Mouse (Mus musculus): Measurements from ENCODE around the gene Vmn1r221. TPM values are rescaled to one million over a fixed set of nuclear protein-coding genes. Genes with fewer than 3 reads are reported as not detected.
"Not testable (repeated sequence)": the region's sequence is repeated elsewhere in the genome, so short reads cannot be mapped to it uniquely, and the experiment has no call there.

The Vmn1r221 gene
- not detected in 2 replicates for polyA plus RNA-seq (2016; fragmentation: Nextera tagmentation; extraction: Ambion mirVana)

DNA sequence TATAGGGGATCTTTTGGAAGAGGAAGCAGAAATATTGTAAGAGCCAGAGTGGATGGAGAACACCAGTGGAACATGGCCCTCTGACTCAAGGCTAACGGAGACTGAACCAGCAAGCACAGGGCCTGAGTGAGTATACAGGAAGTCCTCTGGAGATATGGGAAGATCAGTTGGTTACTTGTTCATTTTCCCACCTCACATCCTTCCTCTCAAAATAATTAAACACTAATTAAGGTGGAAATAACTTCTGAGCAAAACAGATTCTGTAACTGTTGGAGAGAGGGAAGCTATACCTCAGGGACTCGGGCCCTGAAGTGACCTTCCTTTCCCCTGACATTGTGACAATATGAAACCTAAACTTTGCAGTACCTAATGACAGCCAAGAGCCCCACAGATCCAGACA lies at the start of gene Vmn1r221:
Vmn1r221 (plus strand) TSS at position 301 of the 400 bp plus-strand sequence.
- not testable (repeated sequence) for H3K4me1 ChIP-seq; H3K4me2 ChIP-seq; H3K36me3 ChIP-seq (replicated peaks); H3K27me3 ChIP-seq; H3K9ac ChIP-seq; H3K27ac ChIP-seq; H3K9me3 ChIP-seq; H3K4me3 ChIP-seq (replicated peaks); ATAC-seq (ENCODE audit: low FRiP score)
- 89% methylated on average over 2 of the region's 2 CpGs for WGBS

GRCm38 (mm10) chr13:23166471-23166870 lies 47.5 kb upstream of the Vmn1r221 start:
- not testable (repeated sequence) for H3K4me2 ChIP-seq; H3K4me1 ChIP-seq; H3K27ac ChIP-seq; H3K4me3 ChIP-seq (replicated peaks); H3K9me3 ChIP-seq; H3K27me3 ChIP-seq; H3K9ac ChIP-seq; H3K36me3 ChIP-seq (replicated peaks); ATAC-seq (ENCODE audit: low FRiP score)
- 84% methylated on average over 4 of the region's 4 CpGs for WGBS

GRCm38 (mm10) chr13:23187875-23188274 lies 26.1 kb upstream of the Vmn1r221 start, which contains the start of gene Vmn1r220:
Gene Vmn1r220 (minus strand): TSS chr13:23187975.
- no peaks in the 10 kb centered on the region for H3K4me1 ChIP-seq
- no peaks in the 10 kb centered on the region for H3K36me3 ChIP-seq (replicated peaks)
- 96% methylated on average over 2 of the region's 2 CpGs for WGBS
- no peak within 1 kb of the TSS for H3K27ac ChIP-seq
- H3K4me2 ChIP-seq = no peak within 1 kb of the TSS
- H3K4me3 ChIP-seq (replicated peaks) = no peak within 1 kb of the TSS
- ATAC-seq (ENCODE audit: low FRiP score) = no peak
- no peaks in the 10 kb centered on the region for H3K27me3 ChIP-seq
- no peaks in the 10 kb centered on the region for H3K9me3 ChIP-seq
- H3K9ac ChIP-seq = no peak within 1 kb of the TSS

- H3K4me2 ChIP-seq = not testable (repeated sequence)
Measured at GRCm38 (mm10) chr13:23203885-23204284, 10.0 kb upstream of the Vmn1r221 start.

GRCm38 (mm10) chr13:23235847-23236246 lies 21.9 kb downstream of the Vmn1r221 start, which contains the start of gene Vmn1r222:
Gene Vmn1r222 (minus strand): TSS chr13:23235947.
- not testable (repeated sequence) for ATAC-seq (ENCODE audit: low FRiP score)

More at GRCm38 (mm10) chr13:23203885-23204284, 10.0 kb upstream of the Vmn1r221 start:
- not testable (repeated sequence) for H3K36me3 ChIP-seq (replicated peaks); ATAC-seq (ENCODE audit: low FRiP score); H3K27ac ChIP-seq; H3K9me3 ChIP-seq; H3K9ac ChIP-seq; H3K4me1 ChIP-seq; H3K4me3 ChIP-seq (replicated peaks); H3K27me3 ChIP-seq
- 75% methylated on average over 1 of the region's 1 CpGs for WGBS

GRCm38 (mm10) chr13:23246834-23247233 lies 32.9 kb downstream of the Vmn1r221 start, which contains the start of gene Vmn1r223:
Gene Vmn1r223 (plus strand): TSS chr13:23247134.
- H3K36me3 ChIP-seq (replicated peaks); H3K4me2 ChIP-seq; H3K4me3 ChIP-seq (replicated peaks); ATAC-seq (ENCODE audit: low FRiP score); H3K27me3 ChIP-seq; H3K9me3 ChIP-seq; H3K4me1 ChIP-seq; H3K9ac ChIP-seq; H3K27ac ChIP-seq: not testable (repeated sequence)
- WGBS = 93% methylated on average over 1 of the region's 1 CpGs

More at GRCm38 (mm10) chr13:23235847-23236246, 21.9 kb downstream of the Vmn1r221 start, which contains the start of gene Vmn1r222:
- not testable (repeated sequence) for H3K9me3 ChIP-seq; H3K9ac ChIP-seq; H3K27me3 ChIP-seq; H3K4me1 ChIP-seq; H3K4me2 ChIP-seq; H3K36me3 ChIP-seq (replicated peaks); H3K27ac ChIP-seq; H3K4me3 ChIP-seq (replicated peaks)

DNA sequence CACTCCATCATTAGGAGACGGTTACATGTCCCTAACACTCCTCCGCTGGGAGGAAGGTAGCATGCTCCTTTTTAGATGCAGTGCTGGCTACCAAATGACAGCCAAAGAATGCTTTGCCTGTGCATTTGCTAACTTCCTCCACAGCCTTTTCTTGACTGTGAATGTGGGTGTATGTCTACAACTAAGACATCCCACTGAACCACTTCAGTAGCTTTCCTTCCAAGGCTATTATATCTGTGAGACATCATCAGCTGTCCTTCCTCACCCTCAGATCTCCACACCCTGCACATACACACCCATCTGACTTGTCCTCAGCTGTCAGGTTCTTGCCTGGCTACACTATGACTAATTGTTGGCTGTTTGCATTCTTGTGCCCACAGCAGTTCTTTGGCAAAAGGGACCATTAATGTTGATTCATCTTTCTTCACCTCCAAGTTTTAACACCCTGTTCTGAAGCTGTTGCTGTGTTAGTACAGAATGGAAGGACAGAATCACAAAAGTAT lies 44.7 kb downstream of the Vmn1r221 start:
- Histone ChIP-seq H3K4me2 (no peak overlapping the region), H3K4me3 (replicated peaks) (no peak overlapping the region), H3K9me3 (no peaks in the 10 kb centered on the region), H3K36me3 (replicated peaks) (no peaks in the 10 kb centered on the region), H3K27ac (no peak overlapping the region), H3K4me1 (no peaks in the 10 kb centered on the region), H3K27me3 (no peaks in the 10 kb centered on the region), H3K9ac (no peak overlapping the region)
- WGBS = 86% methylated on average over 2 of the region's 2 CpGs
- ATAC-seq (ENCODE audit: low FRiP score) = no peak

DNA sequence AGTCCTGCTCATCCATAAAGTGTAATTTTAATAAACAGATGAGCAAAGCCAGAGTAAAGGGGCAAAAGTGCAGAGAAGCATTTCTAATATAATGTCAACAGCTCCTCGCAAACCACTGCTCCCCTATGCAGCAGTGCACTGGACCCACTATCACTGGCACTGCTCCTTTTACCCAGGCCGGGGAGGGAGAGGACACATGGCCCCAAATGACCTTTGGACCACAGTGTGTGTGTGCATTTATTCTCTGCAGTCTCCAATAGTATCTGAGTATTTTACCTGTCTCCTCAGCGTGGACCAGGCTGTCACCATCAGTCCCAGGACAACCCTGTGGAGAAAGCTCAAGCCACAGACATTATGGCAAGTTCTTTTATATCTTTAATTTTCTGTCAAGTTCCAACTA lies 54.7 kb downstream of the Vmn1r221 start:
- not testable (repeated sequence) for H3K27me3 ChIP-seq; H3K27ac ChIP-seq; H3K4me3 ChIP-seq (replicated peaks); H3K4me1 ChIP-seq; H3K36me3 ChIP-seq (replicated peaks); H3K9me3 ChIP-seq; H3K9ac ChIP-seq; H3K4me2 ChIP-seq; ATAC-seq (ENCODE audit: low FRiP score)
- 73% methylated on average over 3 of the region's 3 CpGs for WGBS

- not testable (repeated sequence) for H3K27ac ChIP-seq; ATAC-seq (ENCODE audit: low FRiP score); H3K36me3 ChIP-seq (replicated peaks); H3K27me3 ChIP-seq; H3K4me1 ChIP-seq; H3K9ac ChIP-seq; H3K9me3 ChIP-seq; H3K4me2 ChIP-seq; H3K4me3 ChIP-seq (replicated peaks)
- WGBS = 44% methylated on average over 4 of the region's 4 CpGs
Measured at GRCm38 (mm10) chr13:23269127-23269526, 55.2 kb downstream of the Vmn1r221 start.

DNA sequence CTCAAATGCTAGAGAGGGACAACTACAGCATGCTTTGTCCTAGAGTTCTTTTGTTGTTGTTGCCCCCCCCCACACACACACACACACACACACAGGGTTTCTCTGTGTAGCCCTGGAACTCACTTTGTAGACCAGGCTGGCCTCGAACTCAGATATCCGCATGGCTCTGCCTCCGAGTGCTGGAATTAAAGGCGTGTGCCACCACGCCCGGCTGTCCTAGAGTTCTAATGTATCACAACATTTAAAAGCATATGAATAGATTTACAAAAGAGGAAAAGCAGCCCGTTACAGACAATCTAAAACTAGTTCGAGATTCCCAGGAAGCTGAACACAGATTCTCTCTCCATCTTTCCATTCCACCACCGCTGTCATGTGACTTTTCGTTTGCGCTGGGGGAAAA lies 55.8 kb downstream of the Vmn1r221 start:
- peak; percentile 30; the same call in 1 of the 2 replicates for ATAC-seq (ENCODE audit: low FRiP score)
- peak overlapping the region; percentile 48 for H3K4me2 ChIP-seq
- no peak overlapping the region for H3K9ac ChIP-seq
- H3K36me3 ChIP-seq (replicated peaks) = no peaks in the 10 kb centered on the region
- H3K9me3 ChIP-seq = no peaks in the 10 kb centered on the region
- H3K4me1 ChIP-seq = no peaks in the 10 kb centered on the region
- peak overlapping the region; percentile 33 for H3K4me3 ChIP-seq (replicated peaks)
- no peak overlapping the region for H3K27ac ChIP-seq
- no peaks in the 10 kb centered on the region for H3K27me3 ChIP-seq
- 20% methylated on average over 11 of the region's 11 CpGs for WGBS

- WGBS = 3% methylated on average over 34 of the region's 34 CpGs
- Histone ChIP-seq H3K4me3 (replicated peaks) (peak overlapping the region; percentile 33), H3K36me3 (replicated peaks) (no peaks in the 10 kb centered on the region), H3K27ac (no peak overlapping the region), H3K4me1 (no peaks in the 10 kb centered on the region), H3K4me2 (peak overlapping the region; percentile 48), H3K27me3 (no peaks in the 10 kb centered on the region), H3K9ac (peak overlapping the region; percentile 21; the same call in 1 of the 2 replicates), H3K9me3 (no peaks in the 10 kb centered on the region)
- ATAC-seq (ENCODE audit: low FRiP score) = peak; percentile 83
Measured at GRCm38 (mm10) chr13:23270321-23271101, 56.6 kb downstream of the Vmn1r221 start.
